Mouse (Mus musculus): ENCODE data around the gene A4galt.
"Not testable (repeated sequence)": the region's sequence is repeated elsewhere in the genome, so short reads cannot be mapped to it uniquely, and the experiment has no call there.

Gene A4galt

GRCm38 (mm10) chr15:83268428-83268827 is 16.9 kb upstream of the A4galt start:
- not testable (repeated sequence) for DNase-seq (ENCODE audit: low spot score)

- no peak for DNase-seq (ENCODE audit: low spot score)
Measured at GRCm38 (mm10) chr15:83265269-83265668, 13.7 kb upstream of the A4galt start.

GRCm38 (mm10) chr15:83263405-83263804 is 11.8 kb upstream of the A4galt start:
- DNase-seq (ENCODE audit: low spot score) = no peak

- no peak for DNase-seq (ENCODE audit: low spot score)
Measured at GRCm38 (mm10) chr15:83257906-83258305, 6.3 kb upstream of the A4galt start.

GRCm38 (mm10) chr15:83256491-83256890 is 4.9 kb upstream of the A4galt start:
- DNase-seq (ENCODE audit: low spot score) = no peak

- no peak for DNase-seq (ENCODE audit: low spot score)
Measured at GRCm38 (mm10) chr15:83255944-83256343, 4.4 kb upstream of the A4galt start.

- DNase-seq (ENCODE audit: low spot score) = no peak
Measured at GRCm38 (mm10) chr15:83255191-83255782, 3.7 kb upstream of the A4galt start.

GRCm38 (mm10) chr15:83254372-83255070 is 2.9 kb upstream of the A4galt start:
- DNase-seq (ENCODE audit: low spot score) = no peak

- DNase-seq (ENCODE audit: low spot score) = no peak
Measured at GRCm38 (mm10) chr15:83252060-83252459, 486 bp upstream of the A4galt start.

- no peak for DNase-seq (ENCODE audit: low spot score)
Measured at GRCm38 (mm10) chr15:83250651-83251175, 861 bp downstream of the A4galt start.

- no peak for DNase-seq (ENCODE audit: low spot score)
Measured at GRCm38 (mm10) chr15:83249535-83250287, 1.9 kb downstream of the A4galt start.

GRCm38 (mm10) chr15:83248236-83248844 is 3.2 kb downstream of the A4galt start:
- no peak for DNase-seq (ENCODE audit: low spot score)

- DNase-seq (ENCODE audit: low spot score) = no peak
Measured at GRCm38 (mm10) chr15:83244371-83244770, 7.2 kb downstream of the A4galt start.

GRCm38 (mm10) chr15:83241961-83242680 is 9.5 kb downstream of the A4galt start:
- no peak for DNase-seq (ENCODE audit: low spot score)

- peak; percentile 67 for DNase-seq (ENCODE audit: low spot score)
Measured at GRCm38 (mm10) chr15:83241497-83241896, 10.1 kb downstream of the A4galt start.

- DNase-seq (ENCODE audit: low spot score) = no peak
Measured at GRCm38 (mm10) chr15:83237460-83238243, 13.9 kb downstream of the A4galt start.

GRCm38 (mm10) chr15:83236824-83237223 is 14.8 kb downstream of the A4galt start:
- peak; percentile 61 for DNase-seq (ENCODE audit: low spot score)

GRCm38 (mm10) chr15:83233219-83233992 is 18.2 kb downstream of the A4galt start:
- DNase-seq (ENCODE audit: low spot score) = no peak

GRCm38 (mm10) chr15:83227559-83227958 is 24.0 kb downstream of the A4galt start:
- no peak for DNase-seq (ENCODE audit: low spot score)

- no peak for DNase-seq (ENCODE audit: low spot score)
Measured at GRCm38 (mm10) chr15:83226871-83227270, 24.7 kb downstream of the A4galt start.

Data from yolk sac, embryonic 10.5 days (tissue).